Mouse (Mus musculus) gastrocnemius, postnatal 36 days (tissue): ENCODE measurements around the gene Morn4. TPM values are rescaled to one million over a fixed set of nuclear protein-coding genes. Genes with fewer than 3 reads are reported as not detected.
"Not testable (repeated sequence)": the region's sequence is repeated elsewhere in the genome, so short reads cannot be mapped to it uniquely, and the experiment has no call there.

Experiments used
- DNase-seq, 2 experiments: peaks; one replicate each; pipeline ENCODE4 v3.0.0; 2022
- intact Hi-C: fragments of 180-260 bp; cut with DNase I; formaldehyde crosslinking; loops from one replicate; pipeline ENCODE4 v1.15.1; 2025
- total RNA-seq, 2 experiments: library from RNA; stranded (reverse); gene quantifications; 2 replicates each; pipeline ENCODE4 v1.2.3; 2021

Gene Morn4
- total RNA-seq, 2 experiments from 2014 or later = 2.1 to 2.6 TPM

- peak; percentile 23 to 40 for DNase-seq
- intact Hi-C loops = no loop called here
Observed at GRCm38 (mm10) chr19:42089103-42089747, 3.1 kb upstream of the Morn4 start.

- intact Hi-C loops = no loop called here
- no peak for DNase-seq
Observed at GRCm38 (mm10) chr19:42085690-42086089, 467 bp downstream of the Morn4 start.

DNA sequence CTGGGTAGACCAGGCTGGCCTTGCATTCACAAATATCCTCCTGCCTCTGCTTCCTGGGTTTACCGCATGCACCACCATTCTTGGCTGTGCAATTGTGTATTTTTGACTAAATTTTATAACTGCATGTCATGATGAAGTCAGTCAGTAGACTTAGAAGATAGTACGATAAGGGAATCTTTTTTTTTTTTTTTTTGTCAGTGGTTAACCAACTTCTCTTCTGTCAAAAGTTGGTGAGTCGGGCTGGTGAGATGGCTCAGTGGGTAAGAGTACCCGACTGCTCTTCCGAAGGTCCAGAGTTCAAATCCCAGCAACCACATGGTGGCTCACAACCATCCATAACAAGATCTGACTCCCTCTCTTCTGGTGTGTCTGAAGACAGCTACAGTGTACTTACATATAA lies 4.5 kb downstream of the Morn4 start:
- DNase-seq, intact Hi-C loops: not testable (repeated sequence)

DNA sequence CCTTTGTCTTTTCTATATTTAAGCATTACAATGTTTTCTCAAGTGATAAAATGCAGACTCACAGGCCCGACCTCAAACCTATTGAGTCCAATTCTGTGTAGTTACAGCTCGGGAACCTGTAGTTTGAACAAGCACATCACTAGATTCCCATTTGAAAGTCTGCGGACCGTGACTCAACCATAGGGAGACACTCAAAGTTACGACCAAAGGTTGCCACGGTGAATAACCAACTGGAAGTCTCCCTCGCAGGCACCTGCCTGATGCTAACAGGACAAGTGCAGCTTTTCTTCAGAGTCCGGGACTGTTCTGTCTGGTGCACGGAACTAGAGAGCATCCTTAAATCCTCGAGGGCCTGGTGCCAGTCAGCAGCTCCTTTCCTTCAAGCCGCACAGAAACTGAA lies 5.7 kb downstream of the Morn4 start:
- intact Hi-C loops = no loop called here
- DNase-seq = no peak

GRCm38 (mm10) chr19:42079950-42080349 lies 6.2 kb downstream of the Morn4 start:
- DNase-seq = no peak
- intact Hi-C loops = no loop called here

GRCm38 (mm10) chr19:42079006-42079405 lies 7.2 kb downstream of the Morn4 start:
- no peak for DNase-seq
- intact Hi-C loops = no loop called here

GRCm38 (mm10) chr19:42078566-42078965 lies 7.6 kb downstream of the Morn4 start:
- no peak for DNase-seq
- intact Hi-C loops = no loop called here

GRCm38 (mm10) chr19:42075992-42076391 lies 10.2 kb downstream of the Morn4 start:
- no peak for DNase-seq
- intact Hi-C loops = no loop called here

DNA sequence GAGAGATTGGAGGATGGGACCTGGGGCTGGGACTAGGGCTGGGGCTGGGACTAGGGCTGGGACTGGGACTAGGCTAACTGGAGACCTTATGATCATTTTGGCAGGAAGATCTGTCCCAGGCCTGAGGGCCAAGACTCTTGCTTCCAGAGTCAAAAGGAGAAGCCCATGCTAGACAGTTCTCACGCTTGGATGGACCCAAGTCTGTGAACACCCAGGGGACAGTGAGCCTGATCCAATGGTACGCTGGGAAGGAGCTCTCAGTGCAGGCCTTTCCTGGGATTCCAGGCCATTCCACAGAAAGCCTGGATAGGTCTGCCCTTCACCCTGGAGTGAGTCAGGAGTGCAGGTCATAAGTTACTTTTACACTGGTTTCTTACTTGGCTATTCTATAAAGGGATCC lies 11.1 kb downstream of the Morn4 start:
- intact Hi-C loops = no loop called here
- DNase-seq = no peak

GRCm38 (mm10) chr19:42072802-42073201 lies 13.4 kb downstream of the Morn4 start:
- no peak for DNase-seq
- intact Hi-C loops = no loop called here

- intact Hi-C loops = no loop called here
Observed at GRCm38 (mm10) chr19:42071886-42072608, 14.1 kb downstream of the Morn4 start.

GRCm38 (mm10) chr19:42071221-42071620 lies 14.9 kb downstream of the Morn4 start:
- intact Hi-C loops = no loop called here
- no peak for DNase-seq

More at GRCm38 (mm10) chr19:42071886-42072608, 14.1 kb downstream of the Morn4 start:
- DNase-seq = no peak

GRCm38 (mm10) chr19:42069241-42069525 lies 17.0 kb downstream of the Morn4 start:
- intact Hi-C loops = loop anchor here (2.0 kb wide), 1 partner anchor 34 kb away; the partner anchor contains the start of gene Ankrd2
- no peak for DNase-seq

GRCm38 (mm10) chr19:42068441-42069240 lies 17.5 kb downstream of the Morn4 start:
- DNase-seq = peak; percentile 40 to 50
- intact Hi-C loops = loop anchor here (2.0 kb wide), 1 partner anchor 34 kb away; the partner anchor contains the start of gene Ankrd2

DNA sequence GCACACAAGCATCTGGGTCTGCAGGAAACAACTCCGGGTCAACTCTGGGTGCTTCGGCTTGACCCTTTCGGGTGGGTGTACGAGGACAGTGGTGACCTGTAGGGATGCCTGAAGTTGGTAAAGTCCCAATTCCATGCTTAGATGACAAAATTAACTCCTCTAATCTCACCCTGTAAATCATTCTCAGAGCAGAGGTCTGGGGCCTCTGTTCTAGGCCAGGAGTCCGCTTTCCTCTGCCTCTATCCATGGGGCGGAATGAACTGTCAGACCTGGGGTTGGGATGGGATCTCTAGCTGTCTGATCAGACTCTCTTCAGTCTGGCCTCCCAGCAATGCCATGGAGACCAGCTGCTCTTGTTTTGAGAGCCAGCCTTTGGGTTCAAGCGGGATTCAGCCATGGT lies 24.7 kb downstream of the Morn4 start:
- DNase-seq = no peak

DNA sequence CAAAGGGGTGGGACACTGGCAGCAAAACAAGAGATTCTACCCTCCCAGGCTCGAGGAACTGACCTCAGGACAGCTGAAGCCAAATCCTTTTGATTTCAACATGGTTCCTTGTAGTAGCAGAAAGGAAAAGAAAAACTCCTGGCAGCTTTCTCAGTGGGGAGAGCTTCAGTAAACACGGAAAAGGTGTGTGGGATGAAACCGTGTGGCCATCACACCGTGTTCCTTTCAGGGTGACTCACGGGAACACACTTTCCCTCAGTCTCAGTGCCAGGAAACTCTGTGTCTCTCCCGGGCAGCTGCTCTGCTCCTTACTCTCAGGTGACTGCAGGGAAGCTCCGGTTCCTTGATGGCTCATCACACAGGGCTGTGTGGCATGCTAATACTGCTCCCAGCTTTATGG lies 27.7 kb downstream of the Morn4 start:
- intact Hi-C loops = no loop called here
- no peak for DNase-seq

More for the DNA sequence above, 24.7 kb downstream of the Morn4 start:
- intact Hi-C loops = no loop called here

DNA sequence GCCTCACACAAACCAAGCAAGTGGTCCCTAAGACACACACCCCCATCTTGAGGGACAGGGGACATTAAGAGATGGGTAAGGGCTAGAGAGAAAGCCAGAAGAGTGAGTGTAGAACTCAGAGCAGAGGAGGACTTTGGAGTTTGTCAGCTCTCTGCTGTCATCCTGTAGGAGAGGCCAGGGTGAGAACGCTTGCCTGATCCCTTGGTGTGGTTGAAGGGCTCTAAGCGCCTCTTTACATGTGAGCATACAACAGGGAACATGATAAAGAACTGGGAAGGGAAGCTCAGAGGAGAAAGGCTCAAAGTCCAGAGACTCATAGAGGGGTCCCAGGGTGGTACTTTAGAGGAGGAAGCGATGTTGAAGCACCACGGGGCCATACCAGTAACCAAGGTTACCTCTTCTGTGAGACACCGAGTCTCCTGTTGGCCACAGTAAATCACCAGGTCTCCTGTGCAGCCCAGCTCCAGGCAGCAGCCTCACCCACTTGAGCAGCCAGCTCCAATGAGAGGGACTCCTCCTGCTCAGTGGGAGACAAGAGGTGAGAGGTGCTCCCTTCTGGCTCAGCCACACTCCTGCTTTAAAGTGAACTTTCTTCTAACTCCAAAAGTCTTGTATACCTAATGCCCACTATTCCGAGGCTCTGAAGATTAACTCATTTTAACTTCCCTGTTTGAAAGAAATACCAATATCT lies 29.3 kb downstream of the Morn4 start:
- intact Hi-C loops = no loop called here
- DNase-seq = no peak

GRCm38 (mm10) chr19:42055881-42056280 lies 30.3 kb downstream of the Morn4 start:
- intact Hi-C loops = no loop called here
- DNase-seq = peak; percentile 66 to 82

DNA sequence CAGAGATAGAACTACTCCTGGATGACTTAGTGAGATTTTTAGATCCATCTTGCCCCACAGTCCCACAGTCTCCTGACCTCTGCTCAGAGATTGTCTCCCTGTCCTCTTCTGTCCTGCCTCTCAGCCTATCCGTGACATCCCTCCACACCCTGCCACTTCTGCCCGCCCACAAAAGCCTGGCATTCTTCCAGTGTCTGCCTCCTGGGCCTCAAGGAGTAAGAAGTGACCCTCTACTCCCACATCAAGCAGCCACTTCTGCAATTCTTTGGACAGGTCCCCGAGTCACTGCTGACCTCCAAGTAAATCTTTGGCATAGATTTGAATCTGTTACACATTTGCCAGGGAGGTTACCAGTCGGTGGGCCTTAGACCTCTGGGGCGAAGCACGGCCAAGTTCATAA lies 31.9 kb downstream of the Morn4 start:
- no peak for DNase-seq
- intact Hi-C loops = no loop called here

- intact Hi-C loops = no loop called here
- no peak for DNase-seq
Observed at GRCm38 (mm10) chr19:42051948-42052347, 34.2 kb downstream of the Morn4 start, which contains the start of gene 4933411K16Rik. Gene 4933411K16Rik (plus strand): TSS chr19:42052248.

DNA sequence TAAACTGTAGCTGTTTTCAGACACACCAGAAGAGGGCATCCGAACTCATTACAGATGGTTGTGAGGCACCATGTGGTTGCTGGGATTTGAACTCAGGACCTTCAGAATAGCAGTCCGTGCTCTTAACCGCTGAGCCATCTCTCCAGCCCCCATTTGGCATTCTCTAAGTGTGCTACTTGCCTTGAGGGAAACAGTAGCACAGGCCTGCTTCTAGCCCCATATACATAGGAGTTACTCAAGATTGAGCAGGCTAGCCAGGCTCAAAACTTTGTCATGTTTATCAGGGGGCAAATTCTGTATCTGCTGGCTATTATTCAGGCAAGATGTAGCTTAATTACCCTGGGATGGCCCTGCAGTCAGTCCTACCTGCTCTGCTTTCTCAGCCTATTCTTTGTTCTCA lies 34.8 kb downstream of the Morn4 start:
- DNase-seq = no peak
- intact Hi-C loops = no loop called here
